Mouse (Mus musculus): ENCODE measurements at regions not wholly inside any gene's neighbourhood (a gene's known extent, or its start where the extent isn't known, plus 50 kb on each side); places are given as distances from the start of the nearest gene placed in this dataset.

- Histone ChIP-seq H3K4me3 (ENCODE audit: control insufficient read depth in 1 of 2, insufficient read depth in 1 of 2, low read depth in 2 of 2, low read length in 2 of 2) (no peak overlapping the region), H3K9ac (ENCODE audit: control insufficient read depth, low read depth, low read length, poor library complexity, severe bottlenecking) (no peak overlapping the region), H3K27me3 (ENCODE audit: control insufficient read depth in 1 of 2, insufficient read depth in 2 of 2, low read length in 2 of 2) (no peaks in the 10 kb centered on the region), H3K27ac (ENCODE audit: control insufficient read depth, low read depth, low read length) (no peak overlapping the region), H3K79me2 (ENCODE audit: control insufficient read depth, insufficient read depth, low read length, poor library complexity) (no peaks in the 10 kb centered on the region), H3K4me1 (ENCODE audit: control insufficient read depth in 1 of 2, insufficient read depth in 2 of 2, low read length in 2 of 2) (no peaks in the 10 kb centered on the region), H3K36me3 (ENCODE audit: control insufficient read depth in 1 of 2, insufficient read depth in 2 of 2, low read length in 2 of 2) (no peaks in the 10 kb centered on the region), H3K9me3 (replicated peaks; ENCODE audit: insufficient read depth, low read length) (no peaks in the 10 kb centered on the region)
- TF ChIP-seq KAT2A (conservative IDR thresholded peaks at IDR 0.05; ENCODE audit: low read depth, low read length): no peak
- no peak for TF ChIP-seq SIN3A (IDR thresholded peaks at IDR 0.05; ENCODE audit: low read length)
- no peak for TF ChIP-seq USF2 (IDR thresholded peaks at IDR 0.05; ENCODE audit: borderline replicate concordance in 1 of 2, insufficient read depth in 1 of 2, low read depth in 1 of 2, low read length in 2 of 2)
- no peak for TF ChIP-seq POLR2AphosphoS5 (IDR thresholded peaks at IDR 0.05; ENCODE audit: borderline replicate concordance, low read depth, low read length)
- no peak for TF ChIP-seq BHLHE40 (IDR thresholded peaks at IDR 0.05; ENCODE audit: borderline replicate concordance, low read depth, low read length)
- TF ChIP-seq RCOR1 (IDR thresholded peaks at IDR 0.05; ENCODE audit: low read depth, low read length): no peak
- no peak for TF ChIP-seq HCFC1 (IDR thresholded peaks at IDR 0.05; ENCODE audit: low read depth, low read length)
- TF ChIP-seq GABPA (IDR thresholded peaks at IDR 0.05; ENCODE audit: low read depth, low read length): no peak
- TF ChIP-seq POLR2AphosphoS2 (IDR thresholded peaks at IDR 0.05; ENCODE audit: low read length): no peak
- no peak for TF ChIP-seq TAL1 (IDR thresholded peaks at IDR 0.05; ENCODE audit: low read length)
- TF ChIP-seq MYB (IDR thresholded peaks at IDR 0.05; ENCODE audit: low read depth, low read length): no peak
- no peak for DNase-seq (ENCODE audit: low read depth, low spot score)
Observed at GRCm38 (mm10) chr7:125129187-125129586, 315.3 kb upstream of the Kdm8 start.

- H3K27me3 ChIP-seq (ENCODE audit: control insufficient read depth in 1 of 2, insufficient read depth in 2 of 2, low read length in 2 of 2): no peaks in the 10 kb centered on the region
- no peaks in the 10 kb centered on the region for H3K4me1 ChIP-seq (ENCODE audit: control insufficient read depth in 1 of 2, insufficient read depth in 2 of 2, low read length in 2 of 2)
- no peak overlapping the region for H3K4me3 ChIP-seq (ENCODE audit: control insufficient read depth in 1 of 2, insufficient read depth in 1 of 2, low read depth in 2 of 2, low read length in 2 of 2)
- H3K27ac ChIP-seq (ENCODE audit: control insufficient read depth, low read depth, low read length): no peak overlapping the region
- no peaks in the 10 kb centered on the region for H3K36me3 ChIP-seq (ENCODE audit: control insufficient read depth in 1 of 2, insufficient read depth in 2 of 2, low read length in 2 of 2)
- TF ChIP-seq ETS1 (IDR thresholded peaks at IDR 0.05; ENCODE audit: low read depth, low read length) (no peak), MYB (IDR thresholded peaks at IDR 0.05; ENCODE audit: low read depth, low read length) (no peak), CTCF (IDR thresholded peaks at IDR 0.05 in 2 of 3, conservative IDR thresholded peaks at IDR 0.05 in 1 of 3; ENCODE audit: control insufficient read depth in 1 of 3, insufficient read depth in 1 of 3, low read depth in 2 of 3, low read length in 3 of 3, poor library complexity in 1 of 3, severe bottlenecking in 1 of 3) (no peak), TAL1 (IDR thresholded peaks at IDR 0.05; ENCODE audit: low read length) (no peak), GATA1 (IDR thresholded peaks at IDR 0.05; ENCODE audit: low read depth, low read length) (no peak), SMC3 (IDR thresholded peaks at IDR 0.05; ENCODE audit: low read depth, low read length) (no peak), RAD21 (IDR thresholded peaks at IDR 0.05; ENCODE audit: low read depth, low read length) (no peak), TCF12 (IDR thresholded peaks at IDR 0.05; ENCODE audit: low read depth, low read length) (no peak), TBP (IDR thresholded peaks at IDR 0.05; ENCODE audit: low read depth, low read length) (no peak), GABPA (IDR thresholded peaks at IDR 0.05; ENCODE audit: low read depth, low read length) (no peak), POLR2AphosphoS2 (IDR thresholded peaks at IDR 0.05; ENCODE audit: low read length) (no peak), NELFE (IDR thresholded peaks at IDR 0.05; ENCODE audit: low read depth, low read length) (no peak), ZMIZ1 (IDR thresholded peaks at IDR 0.05; ENCODE audit: low read depth, low read length) (no peak), MAZ (IDR thresholded peaks at IDR 0.05; ENCODE audit: low read depth, low read length) (no peak), KAT2A (conservative IDR thresholded peaks at IDR 0.05; ENCODE audit: low read depth, low read length) (no peak), NRF1 (IDR thresholded peaks at IDR 0.05; ENCODE audit: insufficient read depth, low read depth, low read length, poor library complexity, severe bottlenecking) (no peak), RCOR1 (IDR thresholded peaks at IDR 0.05; ENCODE audit: low read depth, low read length) (no peak), CHD1 (IDR thresholded peaks at IDR 0.05; ENCODE audit: low read depth, low read length) (no peak), CHD2 (IDR thresholded peaks at IDR 0.05; ENCODE audit: low read length) (no peak)
- DNase-seq (ENCODE audit: low read depth, low spot score): no peak
- H3K9me3 ChIP-seq (replicated peaks; ENCODE audit: insufficient read depth, low read length): no peaks in the 10 kb centered on the region
- H3K9ac ChIP-seq (ENCODE audit: control insufficient read depth, low read depth, low read length, poor library complexity, severe bottlenecking): no peak overlapping the region
- no peaks in the 10 kb centered on the region for H3K79me2 ChIP-seq (ENCODE audit: control insufficient read depth, insufficient read depth, low read length, poor library complexity)
Observed at GRCm38 (mm10) chr7:125131968-125132367, 312.5 kb upstream of the Kdm8 start.

All from MEL (cell line).